Mouse (Mus musculus) CD4-positive, CD25-positive, alpha-beta regulatory T cell, adult 2 months (primary cell): ENCODE results near the gene Polr1b.

Experiments used
- DNase-seq: peaks from one replicate; pipeline ENCODE4 v3.0.0-alpha.2; 2012; ENCODE audit warnings: low read depth, low spot score

The Polr1b gene

DNA sequence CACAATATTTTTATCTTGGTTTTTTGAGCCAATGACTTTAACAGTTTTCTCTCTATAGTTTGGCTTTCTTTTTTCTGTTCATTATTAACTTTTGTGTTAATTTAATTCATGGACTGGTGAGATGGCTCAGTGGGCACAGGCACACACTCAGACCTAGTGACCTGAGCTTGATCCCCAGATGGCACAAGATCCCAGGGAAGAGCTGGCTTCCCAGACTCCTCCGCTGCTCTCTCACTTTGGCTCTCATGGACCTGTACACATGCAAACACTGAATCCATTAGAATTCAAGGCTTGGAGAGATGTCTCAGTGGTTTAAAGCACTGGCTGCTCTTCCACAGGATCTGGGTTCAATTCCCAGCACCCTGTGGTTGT, 15.6 kb downstream of the Polr1b start:
- DNase-seq = no peak

DNA sequence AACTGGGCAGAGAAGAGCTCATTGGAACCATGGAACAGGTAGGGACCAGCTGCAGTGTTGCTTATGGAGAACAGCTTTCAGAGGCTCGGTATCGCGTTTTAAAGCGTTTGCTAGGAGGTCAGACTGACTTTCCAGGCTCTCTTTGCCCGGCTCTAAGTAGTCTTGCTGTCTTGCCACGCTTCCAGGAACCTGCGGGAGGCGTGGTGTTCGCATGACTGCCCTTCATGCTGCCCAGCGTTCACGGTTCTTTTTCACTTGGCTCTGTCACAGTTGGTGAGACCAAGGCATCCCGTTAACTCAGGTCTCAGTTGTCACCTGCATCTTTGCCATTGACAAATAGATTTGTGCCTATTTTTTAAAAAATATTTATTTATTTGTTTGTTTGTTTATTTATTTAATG, 17.3 kb downstream of the Polr1b start:
- no peak for DNase-seq

DNA sequence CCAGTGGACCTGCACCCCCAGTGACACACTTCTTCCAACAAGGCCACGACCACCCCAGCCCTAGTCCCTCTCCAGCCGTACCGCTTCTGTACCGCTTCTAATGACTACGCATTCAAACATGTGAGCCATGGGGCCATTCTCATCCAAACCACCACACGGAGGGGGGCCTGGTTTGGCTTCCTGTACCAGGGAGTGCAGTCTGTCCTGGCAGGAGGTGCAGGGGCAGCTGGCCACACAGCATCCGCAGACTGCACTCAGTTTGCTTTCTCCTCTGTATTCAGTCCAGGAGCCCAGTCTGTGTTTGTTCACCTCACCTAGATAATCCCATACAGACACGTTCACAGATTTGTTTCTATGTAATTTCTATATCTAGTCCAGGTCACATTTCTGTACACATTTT, 21.2 kb downstream of the Polr1b start:
- no peak for DNase-seq

DNA sequence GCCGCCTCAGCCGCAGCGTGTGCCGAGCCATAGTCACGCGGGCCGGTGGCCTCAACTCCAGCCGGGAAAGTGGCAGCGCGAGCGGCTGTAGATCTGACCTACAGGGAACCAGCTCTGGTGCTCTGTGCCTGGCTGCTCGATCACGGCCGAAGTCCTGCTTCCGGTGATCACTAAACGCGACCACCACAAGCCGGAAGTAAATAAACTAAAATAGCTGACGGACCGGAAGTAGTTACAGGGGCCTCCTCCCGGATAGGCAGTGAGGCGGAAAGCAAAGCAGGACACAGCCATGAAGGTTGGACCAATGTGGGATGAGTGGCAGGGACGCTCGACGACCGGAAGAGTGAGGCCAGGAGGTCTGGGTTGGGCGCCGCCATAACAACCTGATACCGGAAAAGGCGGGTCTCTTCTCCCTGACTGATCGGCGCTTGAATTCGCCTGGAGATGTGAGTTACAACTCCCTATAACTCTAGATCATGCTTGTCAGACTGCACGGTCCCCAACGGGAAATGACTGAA, 28.7 kb downstream of the Polr1b start, which contains the start of gene Chchd5:
TSS of gene Chchd5 (plus strand) at position 289 of the 518 bp plus-strand sequence.
- DNase-seq = peak; percentile 88

DNA sequence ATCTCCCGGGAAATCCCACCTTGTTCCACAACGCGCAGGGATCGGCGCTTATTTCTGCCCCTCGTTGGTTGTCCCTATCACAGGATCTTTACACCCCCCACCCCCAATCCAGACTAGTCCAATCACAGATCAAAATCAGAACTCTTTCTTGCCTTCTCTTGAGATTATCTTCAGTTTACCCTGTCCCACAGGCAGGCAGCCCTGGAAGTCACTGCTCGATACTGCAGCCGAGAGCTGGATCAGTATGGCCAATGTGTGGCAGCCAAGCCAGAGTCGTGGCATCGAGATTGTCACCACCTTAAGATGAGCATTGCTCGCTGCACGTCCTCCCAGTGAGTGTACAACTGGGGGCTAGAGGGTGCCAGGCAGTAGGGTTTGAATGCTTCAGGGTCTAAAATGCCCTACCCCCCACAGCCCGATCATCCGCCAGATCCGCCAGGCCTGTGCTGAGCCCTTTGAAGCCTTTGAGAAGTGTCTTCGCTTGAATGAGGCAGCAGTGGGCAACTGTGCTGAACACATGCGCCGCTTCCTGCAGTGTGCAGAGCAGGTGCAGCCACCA, 29.3 kb downstream of the Polr1b start:
- peak; percentile 56 for DNase-seq

DNA sequence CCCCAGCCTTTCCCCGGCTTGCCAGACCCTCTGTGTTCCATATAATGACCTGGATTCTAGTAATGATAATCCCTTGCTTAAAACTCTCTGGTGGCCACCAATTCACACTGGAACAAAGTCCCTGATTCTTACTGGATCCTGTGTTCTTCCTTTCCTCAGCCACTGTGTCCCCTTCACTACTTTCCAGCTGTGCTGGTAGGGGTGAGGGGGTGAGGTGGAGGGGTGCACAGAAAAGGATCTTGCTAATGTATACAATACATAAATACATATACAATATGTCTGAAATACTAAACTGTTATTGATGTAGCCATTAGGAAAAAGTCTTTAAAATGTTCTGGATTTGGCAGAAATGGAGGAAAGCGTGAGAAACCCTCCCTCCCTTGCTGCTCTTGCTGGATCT, 30.0 kb downstream of the Polr1b start:
- DNase-seq = no peak

DNA sequence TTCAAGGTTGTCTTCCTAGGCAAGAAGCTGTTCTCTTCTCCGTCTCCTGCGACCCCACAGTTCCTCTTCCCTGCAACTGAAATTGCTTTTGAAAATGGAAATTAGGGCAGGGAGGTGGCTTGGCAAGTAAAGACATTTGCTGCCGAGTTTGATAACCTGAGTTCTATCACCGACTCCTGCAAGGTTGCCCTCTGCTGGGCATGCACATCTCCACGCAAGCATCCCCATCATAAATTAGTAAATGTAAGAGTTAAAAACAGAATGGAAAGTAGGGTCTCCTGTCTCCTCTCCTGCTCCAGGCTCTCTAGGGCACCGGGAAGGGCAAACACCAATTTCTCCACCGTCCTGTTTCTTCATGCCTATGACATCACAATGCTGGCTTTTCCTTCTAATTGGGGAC, 31.4 kb downstream of the Polr1b start:
- peak; percentile 23 for DNase-seq

DNA sequence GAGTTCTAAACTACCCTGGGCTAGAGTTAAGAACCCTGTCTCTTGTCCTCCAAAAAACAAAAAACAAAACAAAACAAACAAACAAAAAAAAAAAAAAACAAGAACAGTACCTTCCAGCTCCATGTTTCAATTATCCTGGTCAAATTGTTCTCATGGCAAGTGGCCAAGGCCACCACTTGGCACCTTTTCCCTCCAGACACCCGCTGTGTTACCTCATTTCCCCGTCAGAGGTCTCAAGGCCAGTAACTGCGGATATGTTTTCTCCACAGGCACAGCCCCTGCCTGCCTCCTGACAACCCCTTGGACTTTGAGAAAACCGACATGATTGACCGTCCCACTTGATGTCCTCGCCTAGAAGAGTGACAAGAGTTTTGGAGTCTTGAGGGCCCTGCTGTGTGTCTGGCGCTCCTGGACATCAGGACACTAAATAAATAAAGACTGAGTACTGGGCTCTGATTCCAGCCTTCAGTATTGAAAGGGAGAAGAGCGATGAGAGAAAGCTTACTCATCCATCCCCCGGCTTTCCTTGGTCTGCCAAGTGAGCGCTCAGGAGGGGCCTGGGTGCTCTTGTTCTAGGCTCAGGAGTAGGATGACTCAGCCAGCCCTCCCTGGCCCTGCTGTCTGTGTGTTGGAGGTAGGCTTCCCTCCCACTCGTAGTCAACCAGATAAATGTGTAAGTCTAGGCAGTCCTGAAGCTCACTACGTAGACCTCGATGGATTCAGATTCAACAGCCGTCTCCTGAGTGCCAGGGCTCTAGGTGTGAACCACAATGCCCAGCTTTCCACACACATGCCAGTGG, 32.4 kb downstream of the Polr1b start:
- DNase-seq = no peak

DNA sequence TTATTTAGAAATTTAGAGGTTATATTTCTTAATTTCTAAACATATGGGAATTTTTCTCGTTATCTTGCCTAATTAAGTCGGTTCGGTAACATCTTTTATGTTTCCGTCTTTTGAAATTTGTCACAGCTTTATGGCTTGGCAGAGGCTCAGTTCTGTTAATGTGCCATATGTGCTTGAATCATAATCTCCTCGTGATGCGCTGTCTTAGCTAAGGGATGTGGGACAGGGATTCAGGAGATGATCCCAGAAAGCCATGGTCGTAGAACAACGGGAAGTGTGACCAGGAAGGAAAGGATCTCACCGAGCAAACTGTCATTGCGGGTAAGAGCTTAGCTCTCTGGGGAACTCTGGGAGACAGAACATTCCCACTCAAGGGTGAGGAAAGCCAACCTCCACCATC, 39.1 kb downstream of the Polr1b start:
- DNase-seq = no peak

DNA sequence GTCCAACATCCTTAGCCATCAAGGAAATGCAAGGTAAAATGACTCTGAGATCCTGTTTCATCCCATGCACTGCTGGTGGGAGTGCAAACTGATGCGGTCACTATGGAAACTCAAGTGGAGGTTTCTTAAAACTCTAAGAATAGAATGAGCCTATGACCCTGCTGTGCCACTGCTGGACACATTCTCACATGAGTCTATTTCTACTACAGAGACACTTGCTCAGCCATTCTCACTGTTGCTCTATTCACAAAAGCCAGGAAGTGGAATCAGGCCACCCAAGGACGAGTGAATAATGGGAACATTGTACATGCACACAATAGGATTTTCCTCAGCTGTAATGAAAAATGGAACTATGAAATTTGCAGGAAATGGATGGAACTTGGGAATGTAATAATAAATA, 48.0 kb downstream of the Polr1b start:
- DNase-seq = no peak

DNA sequence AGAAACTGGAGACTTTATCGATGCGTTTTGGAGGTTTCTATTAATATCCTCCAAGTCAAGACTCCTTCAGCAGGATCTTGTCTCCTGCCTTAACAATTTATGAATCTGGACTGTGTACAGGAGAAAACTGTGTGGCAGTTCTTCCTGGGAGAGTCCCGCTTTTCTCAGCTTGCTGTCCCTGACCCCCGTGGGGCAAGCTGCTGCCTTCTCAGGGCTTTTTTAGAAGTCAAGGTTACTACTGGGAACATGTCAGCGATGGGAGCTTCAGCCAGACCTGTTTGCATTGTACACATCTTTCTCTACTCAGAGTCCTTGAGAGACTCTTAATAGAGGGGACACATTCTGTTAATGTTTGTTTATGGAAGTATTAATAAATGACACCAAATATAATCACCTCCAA, 49.6 kb downstream of the Polr1b start:
- DNase-seq = no peak

DNA sequence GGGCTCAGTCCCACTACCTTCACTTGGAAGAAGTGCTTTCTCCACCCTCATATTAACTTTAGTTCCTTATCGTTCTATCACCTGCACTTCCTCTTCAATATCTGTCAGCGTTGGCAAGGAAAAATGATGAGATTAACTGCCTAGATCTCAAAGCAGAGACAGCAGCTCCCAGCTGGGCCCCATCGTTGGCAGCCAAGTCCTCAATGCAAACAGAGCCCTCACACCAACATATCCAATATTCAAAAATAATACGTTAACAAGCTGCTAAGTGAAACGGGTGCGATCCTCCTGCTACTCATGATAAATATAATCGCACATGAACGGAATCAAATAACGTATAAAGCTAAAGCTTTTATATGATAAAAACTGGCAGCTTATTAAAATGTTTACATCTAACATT, 50.3 kb downstream of the Polr1b start:
- DNase-seq = no peak

DNA sequence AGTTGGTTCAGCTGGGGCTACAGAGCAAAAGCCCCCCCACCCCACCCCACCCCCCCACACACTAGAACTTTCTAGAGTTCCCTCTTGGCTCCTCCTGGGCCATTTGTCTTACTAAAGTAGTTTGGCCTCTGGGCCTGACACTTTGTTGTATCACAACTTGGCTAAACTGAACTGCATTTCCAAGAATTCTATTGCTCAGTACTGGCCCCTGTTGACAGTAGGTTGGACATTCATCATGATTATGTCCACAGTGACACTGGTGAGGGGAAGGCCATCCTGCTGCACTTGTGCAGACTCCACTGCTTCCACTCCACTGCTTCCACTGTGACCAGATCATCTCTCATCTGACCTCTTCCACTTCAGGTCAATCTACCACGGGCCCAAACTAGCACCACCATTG, 52.0 kb downstream of the Polr1b start:
- DNase-seq = no peak

DNA sequence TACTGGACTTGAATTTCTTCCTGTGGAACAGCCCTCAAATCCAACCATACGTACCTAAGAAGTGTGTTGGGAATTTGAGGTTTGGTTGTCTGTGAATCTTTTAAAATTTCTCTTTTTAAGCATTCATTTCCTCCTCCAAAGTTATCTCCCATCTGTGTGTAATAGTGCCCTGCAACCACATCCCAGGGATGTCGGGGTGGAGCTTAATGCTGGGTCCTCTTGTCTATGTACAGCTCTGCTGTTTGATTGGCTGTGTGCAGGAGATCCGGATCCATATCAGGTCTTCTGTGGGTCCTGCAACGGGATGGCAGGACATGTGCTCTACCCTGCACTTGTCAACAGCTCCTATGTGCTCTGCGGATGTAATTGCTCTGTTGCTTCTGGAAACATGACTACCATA, 64.0 kb downstream of the Polr1b start:
- no peak for DNase-seq

DNA sequence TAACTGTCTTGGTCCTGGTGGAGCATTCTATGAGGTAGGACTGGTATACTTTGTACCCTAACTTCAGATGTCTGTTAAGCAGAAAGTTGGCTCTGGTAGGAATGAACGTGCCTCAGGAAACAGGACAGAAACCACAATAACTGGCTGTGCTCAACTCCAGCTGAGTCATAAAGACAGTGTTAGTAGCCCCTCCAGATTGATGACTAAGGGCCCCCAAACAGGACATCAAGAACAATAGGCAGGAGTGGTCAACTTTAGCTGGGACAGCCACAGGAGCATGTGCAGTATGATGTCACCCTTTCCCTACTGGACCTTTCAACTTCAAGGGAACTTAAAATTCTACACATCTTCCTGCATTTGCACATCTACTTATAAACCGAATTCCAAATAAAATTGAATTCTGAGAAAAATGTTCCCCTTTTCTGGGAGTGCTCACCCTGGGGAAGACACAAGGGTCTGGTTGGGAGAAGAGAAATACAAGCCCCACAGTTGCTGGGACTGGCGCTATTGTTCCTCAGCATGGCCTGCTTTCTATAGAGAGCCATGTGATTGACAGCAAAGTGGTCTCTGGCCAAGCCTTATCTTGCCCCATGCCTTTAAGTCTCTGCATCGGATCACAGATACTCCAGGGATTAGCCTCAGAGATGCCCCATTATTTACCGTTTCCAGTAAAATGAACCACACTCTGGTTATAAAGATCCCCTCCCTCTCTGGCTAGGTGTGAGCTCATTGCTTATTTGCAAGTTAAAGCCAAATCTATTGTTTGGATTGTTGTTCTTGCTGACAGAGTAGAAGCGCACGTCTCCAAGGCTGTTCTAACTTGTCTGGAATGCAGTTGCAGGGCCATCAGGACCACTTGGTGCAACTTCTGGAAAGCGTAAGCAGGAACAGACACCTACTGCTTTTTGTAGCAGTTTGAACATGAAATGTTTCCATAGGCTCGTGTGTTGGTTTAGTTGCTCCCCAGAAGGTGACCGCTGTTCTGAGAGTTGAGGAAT, 66.0 kb downstream of the Polr1b start:
- no peak for DNase-seq

DNA sequence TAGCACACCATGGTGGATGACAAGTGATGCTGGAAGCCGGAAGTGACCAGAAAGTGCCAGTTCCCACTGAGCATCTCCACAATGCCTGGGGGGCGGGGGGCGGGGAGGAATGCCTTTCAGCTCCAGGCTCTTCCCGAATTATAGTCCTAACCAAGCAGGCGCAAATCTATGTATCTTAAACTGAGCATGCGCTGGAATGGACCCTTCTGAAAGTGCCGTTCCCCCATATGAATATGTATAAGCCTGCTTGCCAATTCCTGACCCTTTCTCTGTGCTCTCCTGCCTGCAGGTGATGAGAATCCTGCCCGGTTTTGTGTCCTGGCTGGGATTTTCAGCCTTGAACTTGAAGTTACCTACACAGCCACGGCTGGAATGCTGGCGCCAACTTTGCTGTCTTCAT, 72.6 kb downstream of the Polr1b start:
- DNase-seq = no peak

DNA sequence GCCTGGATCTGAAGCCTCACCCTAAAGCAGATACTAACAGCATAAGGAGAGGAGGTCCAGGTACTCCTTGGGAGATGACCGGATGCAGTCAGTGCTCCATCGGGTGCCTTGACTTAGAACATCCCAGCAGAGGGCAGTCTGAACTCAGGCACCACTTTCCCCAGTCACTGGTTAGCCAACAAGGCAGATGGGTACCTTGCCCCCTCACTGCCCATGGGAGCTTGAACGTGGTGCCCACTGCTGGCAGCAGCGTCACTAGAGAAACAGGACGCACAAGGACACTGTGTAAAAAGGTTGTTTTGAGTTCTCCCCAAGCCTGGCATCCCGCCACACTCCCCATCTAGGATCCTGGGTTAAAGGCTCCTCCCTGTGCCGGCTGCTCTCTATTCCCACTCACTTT, 73.7 kb downstream of the Polr1b start:
- DNase-seq = peak; percentile 80

DNA sequence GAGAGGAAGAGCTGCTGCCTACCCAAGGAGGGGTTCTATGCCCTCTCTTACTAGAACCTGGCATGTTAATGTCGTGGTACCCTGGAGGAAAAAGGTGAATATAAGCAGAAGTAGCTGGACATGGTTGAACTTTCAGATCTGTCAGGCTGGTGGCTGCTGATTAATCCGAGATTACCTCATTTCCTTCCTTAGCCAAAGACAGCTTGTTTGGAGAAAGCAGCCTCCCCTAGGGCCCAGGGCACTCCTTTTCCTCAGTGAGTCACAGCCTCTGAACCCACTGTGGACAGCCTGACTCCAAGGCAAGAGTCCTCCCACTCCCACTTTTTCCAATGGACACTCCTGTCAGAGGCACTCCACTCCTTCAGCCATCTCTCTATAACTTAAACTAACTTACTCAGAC, 74.8 kb downstream of the Polr1b start:
- DNase-seq = no peak
